Mouse (Mus musculus) hindbrain, embryonic 14.5 days (tissue): ENCODE measurements at regions not wholly inside any gene's neighbourhood (a gene's known extent, or its start where the extent isn't known, plus 50 kb on each side); places are given as distances from the start of the nearest gene placed in this dataset.

Source experiments
- ATAC-seq: fragments of 200-750 bp; cut with Nextera tagmentation; 2 replicates; pipeline ENCODE4 v1.8.0; 2017; ENCODE audit warnings: moderate number of reproducible peaks, mild to moderate bottlenecking, moderate TSS enrichment, moderate library complexity; ENCODE audit not compliant: low FRiP score
- DNase-seq: peaks from one replicate; pipeline ENCODE4 v3.0.0-alpha.2; 2015; ENCODE audit warnings: low spot score
- H3K27ac ChIP-seq: fragments of 300-500 bp; sonication (generic); 2 replicates; pipeline ENCODE4 v1.5.1; 2014; ENCODE audit warnings: mild to moderate bottlenecking, moderate library complexity
- H3K27me3 ChIP-seq: fragments of 300-500 bp; sonication (generic); 2 replicates; pipeline ENCODE4 v1.6.1; 2014; ENCODE audit warnings: mild to moderate bottlenecking, low read length, mixed read lengths; ENCODE audit not compliant: control insufficient read depth, insufficient read depth
- H3K36me3 ChIP-seq: fragments of 300-500 bp; sonication (generic); replicated peaks from 2 replicates; pipeline ENCODE4 v1.6.1; 2014; ENCODE audit not compliant: control insufficient read depth, insufficient read depth
- H3K4me1 ChIP-seq: fragments of 300-500 bp; sonication (generic); replicated peaks from 2 replicates; pipeline ENCODE4 v1.6.1; 2014; ENCODE audit warnings: antibody characterized with exemption, low read length, mixed read lengths; ENCODE audit not compliant: control insufficient read depth, insufficient read depth
- H3K4me2 ChIP-seq: fragments of 300-500 bp; sonication (generic); replicated peaks from 2 replicates; pipeline ENCODE4 v1.6.1; 2014; ENCODE audit warnings: mild to moderate bottlenecking, moderate library complexity
- H3K4me3 ChIP-seq: fragments of 300-500 bp; sonication (generic); replicated peaks from 2 replicates; pipeline ENCODE4 v1.5.1; 2014; ENCODE audit warnings: mild to moderate bottlenecking, low read length
- H3K9ac ChIP-seq: fragments of 300-500 bp; sonication (generic); 2 replicates; pipeline ENCODE4 v1.6.1; 2014
- H3K9me3 ChIP-seq: fragments of 300-500 bp; sonication (generic); 2 replicates; pipeline ENCODE4 v1.6.1; 2016; ENCODE audit warnings: low read length; ENCODE audit not compliant: control insufficient read depth
- WGBS: fragments of 180-500 bp; shearing (Covaris S2); extraction: QIAGEN DNeasy Blood & Tissue Kit; methylation state at CpG from one replicate; pipeline ENCODE4 v1.1.7; 2014; 5-methylcytosine and 5-hydroxymethylcytosine counted together

DNA sequence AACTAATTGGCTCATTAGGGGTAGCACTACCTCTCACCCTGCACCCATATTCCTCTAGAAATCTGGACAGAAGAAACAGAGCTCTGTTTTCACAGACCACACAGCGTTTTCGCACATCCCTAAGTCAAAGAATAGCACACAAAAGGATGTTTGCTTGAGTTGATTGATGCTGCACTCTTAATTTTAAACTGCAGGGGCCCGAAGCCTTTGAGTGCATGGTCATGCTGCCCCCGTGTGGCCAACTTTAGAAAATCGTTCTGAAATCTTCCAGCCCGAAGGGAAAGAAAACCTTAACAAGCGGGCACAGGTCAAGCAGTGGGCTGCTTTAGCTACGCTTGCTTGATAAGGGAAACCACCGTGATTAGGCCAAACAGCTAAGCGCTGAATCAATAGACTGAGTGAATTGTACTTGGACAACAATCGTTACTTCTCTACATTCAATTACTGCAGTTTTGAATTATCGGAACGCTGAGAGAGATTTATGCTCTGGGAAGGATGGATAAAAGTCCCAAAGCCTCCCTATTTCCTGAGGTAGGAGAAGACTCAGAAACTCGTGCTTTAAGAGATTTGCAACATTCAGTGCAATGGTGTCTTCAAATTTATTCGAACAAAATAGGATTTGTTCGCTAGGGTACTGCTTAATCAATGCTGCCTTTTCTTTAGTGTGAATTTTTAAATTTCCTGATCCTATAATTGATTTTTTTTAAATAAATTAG is 490.1 kb upstream of the Lcorl start:
- WGBS = 18% methylated on average over 16 of the region's 16 CpGs
- Histone ChIP-seq H3K4me2 (peak overlapping the region; percentile 33), H3K4me3 (no peak overlapping the region), H3K27ac (peak overlapping the region; percentile 80), H3K9ac (0 out of 2 replicates have a peak overlapping the region, but pooled peaks have one; percentile 37), H3K36me3 (no peaks in the 10 kb centered on the region), H3K27me3 (no peaks in the 10 kb centered on the region), H3K9me3 (no peaks in the 10 kb centered on the region), H3K4me1 (0 out of 2 replicates have a peak, but pooled peaks cover 8% of the 10 kb centered on the region)
- DNase-seq (peak; percentile 95), ATAC-seq (peak; percentile 83)

DNA sequence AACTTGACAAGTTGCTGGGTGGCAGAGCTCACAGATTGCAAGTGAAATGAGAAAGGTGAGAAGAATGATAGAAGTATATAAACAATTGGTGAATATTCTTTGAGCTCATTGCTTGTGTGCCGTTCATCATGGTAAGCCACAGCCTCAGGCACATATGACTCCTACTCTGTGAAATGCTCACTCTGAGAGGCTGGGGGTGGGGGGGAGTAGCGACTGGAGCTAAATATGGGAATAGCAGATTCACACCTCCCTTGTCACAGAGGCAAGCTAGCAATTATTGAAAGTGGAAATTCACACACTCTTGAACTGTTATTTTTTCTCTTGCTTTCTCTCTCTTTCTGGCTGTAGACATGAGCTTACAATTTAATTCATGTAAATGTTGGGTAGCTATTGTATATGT is 481.0 kb upstream of the Lcorl start:
- 86% methylated on average over 2 of the region's 2 CpGs for WGBS
- Histone ChIP-seq H3K36me3 (no peaks in the 10 kb centered on the region), H3K4me1 (no peaks in the 10 kb centered on the region), H3K9ac (no peak overlapping the region), H3K27ac (no peak overlapping the region), H3K4me3 (no peak overlapping the region), H3K4me2 (no peak overlapping the region), H3K9me3 (no peaks in the 10 kb centered on the region), H3K27me3 (no peaks in the 10 kb centered on the region)
- ATAC-seq = no peak
- DNase-seq = no peak

DNA sequence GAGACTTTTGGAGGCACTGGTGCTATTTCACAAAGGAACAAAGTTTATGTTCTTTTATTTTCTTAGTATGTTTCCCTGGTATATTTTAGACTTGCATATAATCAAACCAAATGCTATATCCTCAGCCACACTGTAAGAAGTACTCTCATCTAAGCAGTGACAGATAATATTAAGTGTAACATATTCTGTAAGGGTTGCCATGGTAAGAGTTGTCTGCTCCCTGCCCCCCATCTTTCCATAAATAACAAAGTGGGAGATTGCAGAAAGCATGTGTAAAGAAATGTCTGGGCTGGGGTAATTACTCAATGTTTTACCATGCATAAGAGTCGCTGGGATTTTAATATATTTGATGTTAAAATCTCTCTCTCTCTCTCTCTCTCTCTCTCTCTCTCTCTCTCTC is 473.5 kb upstream of the Lcorl start:
- Histone ChIP-seq H3K9ac (no peak overlapping the region), H3K4me1 (no peaks in the 10 kb centered on the region), H3K36me3 (no peaks in the 10 kb centered on the region), H3K9me3 (no peaks in the 10 kb centered on the region), H3K27ac (no peak overlapping the region), H3K4me2 (no peak overlapping the region), H3K4me3 (no peak overlapping the region), H3K27me3 (no peaks in the 10 kb centered on the region)
- WGBS = 67% methylated on average over 1 of the region's 1 CpGs
- no peak for DNase-seq
- ATAC-seq = no peak
